Mouse (Mus musculus): ENCODE data around the gene Auts2. TPM values are rescaled to one million over a fixed set of nuclear protein-coding genes. Genes with fewer than 3 reads are reported as not detected.
A peak's percentile ranks its signal among the peaks of the same experiment; 100 is the strongest.

The Auts2 gene
- polyA plus RNA-seq, 1 experiment from 2014 or later, result 14.7 TPM

GRCm38 (mm10) chr5:131606786-131607185 is 936.4 kb downstream of the Auts2 start:
- H3K4me1 ChIP-seq (ENCODE audit: control insufficient read depth, insufficient read depth, low read length), result no peaks in the 10 kb centered on the region
- H3K27ac ChIP-seq (ENCODE audit: low read length), result no peak overlapping the region
- H3K36me3 ChIP-seq (ENCODE audit: control insufficient read depth, insufficient read depth, low read length), result no peaks in the 10 kb centered on the region
- no peak overlapping the region for H3K9ac ChIP-seq (ENCODE audit: low read depth, low read length)
- no peaks in the 10 kb centered on the region for H3K9me3 ChIP-seq (ENCODE audit: control insufficient read depth, low read length)
- no peak overlapping the region for H3K4me3 ChIP-seq (ENCODE audit: low read length)
- no peak for ATAC-seq
- H3K4me2 ChIP-seq (ENCODE audit: low read depth, low read length), result no peak overlapping the region
- 91% methylated on average over 5 of the region's 5 CpGs for WGBS
- no peaks in the 10 kb centered on the region for H3K27me3 ChIP-seq (replicated peaks; ENCODE audit: control insufficient read depth, insufficient read depth, low read length)

- Histone ChIP-seq H3K4me1 (ENCODE audit: control insufficient read depth, insufficient read depth, low read length) (peaks cover 5% of the 10 kb centered on the region), H3K9me3 (ENCODE audit: control insufficient read depth, low read length) (no peaks in the 10 kb centered on the region), H3K4me2 (ENCODE audit: low read depth, low read length) (no peak overlapping the region), H3K9ac (ENCODE audit: low read depth, low read length) (no peak overlapping the region), H3K36me3 (ENCODE audit: control insufficient read depth, insufficient read depth, low read length) (no peaks in the 10 kb centered on the region), H3K27ac (ENCODE audit: low read length) (no peak overlapping the region), H3K27me3 (replicated peaks; ENCODE audit: control insufficient read depth, insufficient read depth, low read length) (no peaks in the 10 kb centered on the region), H3K4me3 (ENCODE audit: low read length) (no peak overlapping the region)
- ATAC-seq, result no peak
- 70% methylated on average over 7 of the region's 7 CpGs for WGBS
Measured at GRCm38 (mm10) chr5:131601934-131602692, 941.0 kb downstream of the Auts2 start.

GRCm38 (mm10) chr5:131600325-131601125 is 942.6 kb downstream of the Auts2 start:
- H3K9ac ChIP-seq (ENCODE audit: low read depth, low read length), result no peak overlapping the region
- H3K4me1 ChIP-seq (ENCODE audit: control insufficient read depth, insufficient read depth, low read length), result peaks cover 5% of the 10 kb centered on the region
- no peak overlapping the region for H3K4me2 ChIP-seq (ENCODE audit: low read depth, low read length)
- H3K4me3 ChIP-seq (ENCODE audit: low read length), result no peak overlapping the region
- no peaks in the 10 kb centered on the region for H3K36me3 ChIP-seq (ENCODE audit: control insufficient read depth, insufficient read depth, low read length)
- H3K27ac ChIP-seq (ENCODE audit: low read length), result no peak overlapping the region
- ATAC-seq, result peak; percentile 81
- no peaks in the 10 kb centered on the region for H3K27me3 ChIP-seq (replicated peaks; ENCODE audit: control insufficient read depth, insufficient read depth, low read length)
- WGBS, result 40% methylated on average over 14 of the region's 14 CpGs
- H3K9me3 ChIP-seq (ENCODE audit: control insufficient read depth, low read length), result no peaks in the 10 kb centered on the region

- no peak for ATAC-seq
- H3K9ac ChIP-seq (ENCODE audit: low read depth, low read length), result no peak overlapping the region
- no peaks in the 10 kb centered on the region for H3K9me3 ChIP-seq (ENCODE audit: control insufficient read depth, low read length)
- 92% methylated on average over 3 of the region's 3 CpGs for WGBS
- H3K27me3 ChIP-seq (replicated peaks; ENCODE audit: control insufficient read depth, insufficient read depth, low read length), result no peaks in the 10 kb centered on the region
- H3K36me3 ChIP-seq (ENCODE audit: control insufficient read depth, insufficient read depth, low read length), result no peaks in the 10 kb centered on the region
- H3K4me3 ChIP-seq (ENCODE audit: low read length), result no peak overlapping the region
- no peak overlapping the region for H3K4me2 ChIP-seq (ENCODE audit: low read depth, low read length)
- H3K27ac ChIP-seq (ENCODE audit: low read length), result no peak overlapping the region
- H3K4me1 ChIP-seq (ENCODE audit: control insufficient read depth, insufficient read depth, low read length), result peaks cover 5% of the 10 kb centered on the region
Measured at GRCm38 (mm10) chr5:131597503-131597902, 945.6 kb downstream of the Auts2 start.

GRCm38 (mm10) chr5:131596591-131596990 is 946.6 kb downstream of the Auts2 start:
- H3K4me2 ChIP-seq (ENCODE audit: low read depth, low read length), result no peak overlapping the region
- H3K36me3 ChIP-seq (ENCODE audit: control insufficient read depth, insufficient read depth, low read length), result no peaks in the 10 kb centered on the region
- peaks cover 5% of the 10 kb centered on the region for H3K4me1 ChIP-seq (ENCODE audit: control insufficient read depth, insufficient read depth, low read length)
- H3K27me3 ChIP-seq (replicated peaks; ENCODE audit: control insufficient read depth, insufficient read depth, low read length), result no peaks in the 10 kb centered on the region
- H3K9me3 ChIP-seq (ENCODE audit: control insufficient read depth, low read length), result no peaks in the 10 kb centered on the region
- H3K4me3 ChIP-seq (ENCODE audit: low read length), result no peak overlapping the region
- H3K27ac ChIP-seq (ENCODE audit: low read length), result no peak overlapping the region
- 33% methylated on average over 10 of the region's 10 CpGs for WGBS
- no peak for ATAC-seq
- no peak overlapping the region for H3K9ac ChIP-seq (ENCODE audit: low read depth, low read length)

GRCm38 (mm10) chr5:131595730-131596129 is 947.4 kb downstream of the Auts2 start:
- Histone ChIP-seq H3K27me3 (replicated peaks; ENCODE audit: control insufficient read depth, insufficient read depth, low read length) (no peaks in the 10 kb centered on the region), H3K4me2 (ENCODE audit: low read depth, low read length) (no peak overlapping the region), H3K4me3 (ENCODE audit: low read length) (no peak overlapping the region), H3K4me1 (ENCODE audit: control insufficient read depth, insufficient read depth, low read length) (peaks cover 5% of the 10 kb centered on the region), H3K36me3 (ENCODE audit: control insufficient read depth, insufficient read depth, low read length) (no peaks in the 10 kb centered on the region), H3K27ac (ENCODE audit: low read length) (no peak overlapping the region), H3K9me3 (ENCODE audit: control insufficient read depth, low read length) (no peaks in the 10 kb centered on the region), H3K9ac (ENCODE audit: low read depth, low read length) (no peak overlapping the region)
- no peak for ATAC-seq
- WGBS, result 54% methylated on average over 8 of the region's 8 CpGs

GRCm38 (mm10) chr5:131594597-131594996 is 948.5 kb downstream of the Auts2 start:
- WGBS, result 66% methylated on average over 3 of the region's 3 CpGs
- ATAC-seq, result peak; percentile 50; the same call in 1 of the 2 replicates

GRCm38 (mm10) chr5:131593261-131593660 is 949.9 kb downstream of the Auts2 start:
- no peak overlapping the region for H3K9ac ChIP-seq (ENCODE audit: low read depth, low read length)
- no peaks in the 10 kb centered on the region for H3K36me3 ChIP-seq (ENCODE audit: control insufficient read depth, insufficient read depth, low read length)
- no peak overlapping the region for H3K4me2 ChIP-seq (ENCODE audit: low read depth, low read length)
- H3K27me3 ChIP-seq (replicated peaks; ENCODE audit: control insufficient read depth, insufficient read depth, low read length), result no peaks in the 10 kb centered on the region
- no peaks in the 10 kb centered on the region; the same call in 1 of the 2 replicates for H3K4me1 ChIP-seq (ENCODE audit: control insufficient read depth, insufficient read depth, low read length)
- no peaks in the 10 kb centered on the region for H3K9me3 ChIP-seq (ENCODE audit: control insufficient read depth, low read length)
- no peak overlapping the region for H3K27ac ChIP-seq (ENCODE audit: low read length)
- H3K4me3 ChIP-seq (ENCODE audit: low read length), result no peak overlapping the region
- 75% methylated on average over 10 of the region's 10 CpGs for WGBS
- peak; percentile 67 for ATAC-seq

More at GRCm38 (mm10) chr5:131594597-131594996, 948.5 kb downstream of the Auts2 start:
- Histone ChIP-seq H3K4me2 (ENCODE audit: low read depth, low read length) (no peak overlapping the region), H3K4me1 (ENCODE audit: control insufficient read depth, insufficient read depth, low read length) (no peaks in the 10 kb centered on the region; the same call in 1 of the 2 replicates), H3K9ac (ENCODE audit: low read depth, low read length) (no peak overlapping the region), H3K36me3 (ENCODE audit: control insufficient read depth, insufficient read depth, low read length) (no peaks in the 10 kb centered on the region), H3K27ac (ENCODE audit: low read length) (no peak overlapping the region), H3K9me3 (ENCODE audit: control insufficient read depth, low read length) (no peaks in the 10 kb centered on the region), H3K27me3 (replicated peaks; ENCODE audit: control insufficient read depth, insufficient read depth, low read length) (no peaks in the 10 kb centered on the region), H3K4me3 (ENCODE audit: low read length) (no peak overlapping the region)

- ATAC-seq, result no peak
- 62% methylated on average over 6 of the region's 6 CpGs for WGBS
- no peak overlapping the region for H3K27ac ChIP-seq (ENCODE audit: low read length)
Measured at GRCm38 (mm10) chr5:131589948-131590467, 953.1 kb downstream of the Auts2 start.

More at GRCm38 (mm10) chr5:131589948-131590467, 953.1 kb downstream of the Auts2 start:
- Histone ChIP-seq H3K4me3 (ENCODE audit: low read length) (no peak overlapping the region), H3K9ac (ENCODE audit: low read depth, low read length) (no peak overlapping the region), H3K4me2 (ENCODE audit: low read depth, low read length) (no peak overlapping the region), H3K4me1 (ENCODE audit: control insufficient read depth, insufficient read depth, low read length) (peaks cover 4% of the 10 kb centered on the region), H3K27me3 (replicated peaks; ENCODE audit: control insufficient read depth, insufficient read depth, low read length) (no peaks in the 10 kb centered on the region), H3K36me3 (ENCODE audit: control insufficient read depth, insufficient read depth, low read length) (no peaks in the 10 kb centered on the region; the same call in 1 of the 2 replicates), H3K9me3 (ENCODE audit: control insufficient read depth, low read length) (no peaks in the 10 kb centered on the region)
